Mouse (Mus musculus) forebrain, embryonic 10.5 days (tissue): Measurements from ENCODE around the gene Vcp. TPM values are rescaled to one million over a fixed set of nuclear protein-coding genes. Genes with fewer than 3 reads are reported as not detected.
"Not testable (repeated sequence)": the region's sequence is repeated elsewhere in the genome, so short reads cannot be mapped to it uniquely, and the experiment has no call there.

ENCODE experiments used
- DNase-seq: peaks from one replicate; pipeline ENCODE4 v3.0.0-alpha.2; 2017; ENCODE audit warnings: low spot score; ENCODE audit errors: extremely low spot score
- H3K27ac ChIP-seq: fragments of 300-500 bp; sonication (generic); 2 replicates; pipeline ENCODE4 v1.5.1; 2016; ENCODE audit warnings: mild to moderate bottlenecking
- H3K27me3 ChIP-seq: fragments of 300-500 bp; sonication (generic); 2 replicates; pipeline ENCODE4 v1.6.1; 2016; ENCODE audit warnings: mild to moderate bottlenecking; ENCODE audit not compliant: poor library complexity, severe bottlenecking
- H3K36me3 ChIP-seq: fragments of 300-500 bp; sonication (generic); replicated peaks from 2 replicates; pipeline ENCODE4 v1.6.1; 2016; ENCODE audit warnings: mild to moderate bottlenecking, moderate library complexity
- H3K4me1 ChIP-seq: fragments of 300-500 bp; sonication (generic); 2 replicates; pipeline ENCODE4 v1.6.1; 2016
- H3K4me3 ChIP-seq: fragments of 300-500 bp; sonication (generic); 2 replicates; pipeline ENCODE4 v1.5.1; 2016; ENCODE audit warnings: mild to moderate bottlenecking, moderate library complexity
- H3K9me3 ChIP-seq: fragments of 300-500 bp; sonication (generic); 2 replicates; pipeline ENCODE4 v1.6.1; 2016; ENCODE audit warnings: mild to moderate bottlenecking, moderate library complexity
- WGBS: fragments of 180-500 bp; shearing (Covaris S2); methylation state at CpG from one replicate; pipeline ENCODE4 v1.1.7; 2016; 5-methylcytosine and 5-hydroxymethylcytosine counted together
- polyA plus RNA-seq: library from polyadenylated mRNA; unstranded; fragments of >200 nt; fragmentation: Nextera tagmentation; extraction: Ambion mirVana; gene quantifications from 2 replicates; pipeline ENCODE4 v1.2.1, GENCODE M21; 2016

Gene Vcp
- 655 and 667 TPM in 2 replicates for polyA plus RNA-seq

DNA sequence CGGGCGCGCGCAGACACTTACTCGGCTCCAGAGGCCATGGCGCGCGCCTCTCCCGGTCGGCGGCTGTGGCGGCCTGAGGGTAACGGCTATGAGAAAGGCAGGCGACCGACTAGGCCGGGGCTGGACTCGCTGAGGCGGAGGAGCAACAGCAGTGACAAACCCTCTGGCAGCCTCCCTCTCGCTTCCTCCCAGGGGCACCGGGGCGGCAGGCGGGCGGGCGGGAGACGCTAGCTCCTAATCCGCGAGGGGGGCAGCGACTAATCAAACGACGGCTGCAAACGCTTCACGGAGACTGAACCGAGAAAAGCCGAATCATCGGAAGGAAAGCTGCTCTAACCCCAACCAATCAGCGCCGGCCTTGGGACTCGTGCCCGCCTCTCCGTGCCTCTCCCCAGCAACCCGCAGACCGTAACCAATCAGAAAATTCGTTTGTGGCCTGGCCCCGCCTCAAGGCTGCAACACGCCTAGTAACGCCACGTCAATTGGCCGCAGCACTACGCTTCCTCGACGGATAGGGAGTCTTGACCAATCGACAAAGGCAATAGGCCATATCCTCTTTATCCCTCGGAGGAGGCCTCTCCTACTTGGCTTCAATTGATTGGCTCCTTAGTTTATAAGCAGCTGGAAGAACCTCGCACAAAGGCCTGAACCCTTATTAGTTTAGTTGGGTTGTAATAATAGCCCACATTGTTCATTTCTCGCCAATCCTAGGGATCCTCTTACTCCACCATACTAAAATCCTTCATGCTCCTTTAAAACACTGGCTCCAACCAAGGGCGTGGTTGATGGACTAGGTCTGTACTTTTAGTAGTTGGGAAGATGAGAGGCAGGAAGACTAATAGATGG lies at the start of gene Vcp:
TSS of gene Vcp (minus strand) at position 367 of the 846 bp plus-strand sequence.
- Histone ChIP-seq H3K4me1 (peaks cover 30% of the 10 kb centered on the region), H3K4me3 (peak within 1 kb of the TSS; percentile 95), H3K27ac (peak within 1 kb of the TSS; percentile 99), H3K36me3 (peaks cover 46% of the 10 kb centered on the region)
- DNase-seq, result peak; percentile 99
- WGBS, result under 1% methylated on average over 56 of the region's 56 CpGs
- not testable (repeated sequence) for H3K27me3 ChIP-seq, H3K9me3 ChIP-seq

DNA sequence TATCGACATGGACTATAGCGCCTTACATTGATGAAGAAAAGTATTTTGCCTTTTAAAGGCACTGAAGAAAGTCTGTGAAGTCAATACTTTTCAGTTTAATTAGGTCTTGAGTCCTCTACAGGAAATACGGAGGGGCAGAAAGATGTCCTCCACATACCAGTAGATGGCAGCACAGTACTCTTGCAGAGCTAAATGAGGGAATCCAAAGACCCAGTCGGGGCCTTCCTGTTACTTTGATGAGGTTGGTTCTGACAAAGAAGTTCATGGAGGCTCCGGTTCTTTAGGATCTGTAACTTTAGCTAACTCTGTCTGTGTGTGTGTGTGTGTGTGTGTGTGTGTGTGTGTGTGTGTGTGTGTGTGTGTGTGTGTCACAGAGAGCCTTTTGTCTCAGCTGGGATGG lies 46.9 kb upstream of the Vcp start:
- no peaks in the 10 kb centered on the region for H3K36me3 ChIP-seq
- peaks cover 54% of the 10 kb centered on the region for H3K4me1 ChIP-seq
- H3K27ac ChIP-seq, result peak overlapping the region; percentile 72
- peak; percentile 55 for DNase-seq
- H3K27me3 ChIP-seq, result no peaks in the 10 kb centered on the region
- WGBS, result 13% methylated on average over 5 of the region's 5 CpGs
- H3K9me3 ChIP-seq, result no peaks in the 10 kb centered on the region
- peak overlapping the region; percentile 25; the same call in 1 of the 2 replicates for H3K4me3 ChIP-seq

DNA sequence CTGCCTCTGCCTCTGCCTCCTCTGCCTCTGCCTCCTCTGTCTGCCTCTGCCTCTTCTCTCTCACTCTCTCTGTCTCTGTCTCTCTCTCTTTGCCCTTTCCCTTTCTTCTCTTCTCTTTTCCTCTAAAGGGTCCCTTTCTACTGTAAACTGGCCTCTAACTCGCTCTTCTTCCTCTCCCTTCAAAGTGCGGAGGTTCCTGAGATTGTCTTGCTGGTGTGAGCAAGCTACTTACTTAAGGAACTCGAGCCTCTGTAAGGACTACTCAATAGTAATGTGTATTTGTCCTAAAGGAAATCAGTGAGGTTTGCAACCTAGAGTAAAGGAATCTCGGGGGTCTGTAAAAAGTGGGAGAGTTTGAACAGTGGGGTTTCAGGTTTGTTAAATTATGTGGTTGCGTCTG lies 46.3 kb upstream of the Vcp start:
- Histone ChIP-seq H3K36me3 (no peaks in the 10 kb centered on the region), H3K27me3 (no peaks in the 10 kb centered on the region), H3K27ac (no peak overlapping the region), H3K9me3 (no peaks in the 10 kb centered on the region), H3K4me1 (peaks cover 53% of the 10 kb centered on the region), H3K4me3 (peak overlapping the region; percentile 64)
- WGBS, result 61% methylated on average over 5 of the region's 5 CpGs
- no peak for DNase-seq

DNA sequence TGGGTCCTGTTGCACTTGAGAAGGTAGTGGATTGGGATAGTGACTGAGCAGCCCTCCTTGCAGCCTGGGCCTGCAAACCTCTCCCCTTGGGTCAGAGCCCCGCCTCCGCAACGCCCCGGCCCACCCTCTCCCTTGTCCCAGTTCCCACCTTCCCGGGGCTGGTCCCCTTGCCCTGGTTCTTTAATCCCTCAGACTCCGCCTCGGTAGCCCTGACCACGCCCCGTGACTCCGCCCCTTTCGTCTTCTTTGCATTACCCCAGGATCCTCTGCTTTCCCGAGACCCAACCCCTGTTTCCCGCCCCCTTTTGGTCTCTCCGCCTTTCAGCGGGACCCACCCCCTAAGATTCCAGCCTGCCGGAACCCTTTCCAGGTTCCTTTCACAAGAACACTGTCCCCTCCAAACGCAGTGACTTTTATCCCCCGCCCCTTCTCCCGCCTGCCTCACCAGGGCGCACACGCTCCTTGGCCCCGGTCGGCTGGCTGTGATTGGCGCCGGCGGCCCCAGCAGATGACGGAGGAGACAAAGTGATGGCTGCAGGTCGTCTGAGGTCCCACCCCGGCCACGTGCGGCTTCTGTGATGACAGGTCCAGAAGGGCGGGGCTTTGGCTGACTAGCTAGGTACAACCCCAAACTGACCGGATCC lies 45.5 kb upstream of the Vcp start, which contains the start of gene Fam214b:
TSS of gene Fam214b (minus strand) at position 562 of the 644 bp plus-strand sequence.
- WGBS, result under 1% methylated on average over 33 of the region's 33 CpGs
- no peaks in the 10 kb centered on the region for H3K9me3 ChIP-seq
- H3K4me1 ChIP-seq, result peaks cover 60% of the 10 kb centered on the region
- H3K36me3 ChIP-seq, result no peaks in the 10 kb centered on the region
- H3K27ac ChIP-seq, result peak within 1 kb of the TSS; percentile 93
- peak within 1 kb of the TSS; percentile 64 for H3K4me3 ChIP-seq
- peak; percentile 100 for DNase-seq
- H3K27me3 ChIP-seq, result no peaks in the 10 kb centered on the region

DNA sequence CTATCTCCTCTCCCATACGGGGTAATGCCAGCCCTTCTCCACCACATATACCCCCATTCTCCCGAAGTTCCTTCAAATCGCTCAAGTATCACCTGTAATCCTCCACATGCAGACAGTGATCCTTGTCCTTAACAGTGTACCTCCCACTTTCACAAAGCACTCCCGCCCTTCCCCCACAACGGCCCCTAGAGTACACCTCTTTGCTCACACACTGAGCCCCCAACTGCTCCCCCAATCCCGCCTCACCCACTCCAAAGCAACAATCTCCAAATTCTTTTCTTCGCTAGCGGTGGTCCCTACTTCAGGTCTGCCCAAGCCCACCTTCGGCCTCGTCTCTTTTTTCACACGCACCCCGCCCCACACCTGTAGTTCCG lies 45.0 kb upstream of the Vcp start:
- peak overlapping the region; percentile 93 for H3K27ac ChIP-seq
- peaks cover 65% of the 10 kb centered on the region for H3K4me1 ChIP-seq
- H3K9me3 ChIP-seq, result no peaks in the 10 kb centered on the region
- no peak for DNase-seq
- 6% methylated on average over 13 of the region's 13 CpGs for WGBS
- H3K27me3 ChIP-seq, result no peaks in the 10 kb centered on the region
- peak overlapping the region; percentile 64 for H3K4me3 ChIP-seq
- no peaks in the 10 kb centered on the region for H3K36me3 ChIP-seq

DNA sequence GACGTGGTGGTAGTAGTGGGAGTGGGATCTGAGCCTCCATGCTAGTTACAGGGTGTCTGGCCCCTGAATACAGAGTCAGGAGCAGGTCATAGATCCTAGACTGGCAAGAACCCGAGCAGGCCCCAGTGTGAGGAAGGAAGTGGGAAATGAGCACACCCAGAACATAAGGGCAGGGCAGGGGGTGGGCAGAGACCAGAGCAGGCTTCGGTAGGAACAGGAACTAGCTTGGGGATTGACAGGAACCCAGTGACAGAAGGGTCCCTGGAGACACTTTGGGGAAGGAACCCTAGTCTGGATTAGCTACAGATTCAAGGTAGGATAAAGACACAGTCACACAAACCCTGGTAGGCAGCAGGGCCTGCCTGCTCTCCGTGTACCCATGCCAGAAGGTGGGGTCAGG lies 44.4 kb upstream of the Vcp start:
- no peaks in the 10 kb centered on the region for H3K9me3 ChIP-seq
- 21% methylated on average over 4 of the region's 4 CpGs for WGBS
- peak overlapping the region; percentile 64 for H3K4me3 ChIP-seq
- peak; percentile 36 for DNase-seq
- no peaks in the 10 kb centered on the region for H3K27me3 ChIP-seq
- H3K36me3 ChIP-seq, result no peaks in the 10 kb centered on the region
- H3K4me1 ChIP-seq, result peaks cover 71% of the 10 kb centered on the region
- H3K27ac ChIP-seq, result peak overlapping the region; percentile 93

DNA sequence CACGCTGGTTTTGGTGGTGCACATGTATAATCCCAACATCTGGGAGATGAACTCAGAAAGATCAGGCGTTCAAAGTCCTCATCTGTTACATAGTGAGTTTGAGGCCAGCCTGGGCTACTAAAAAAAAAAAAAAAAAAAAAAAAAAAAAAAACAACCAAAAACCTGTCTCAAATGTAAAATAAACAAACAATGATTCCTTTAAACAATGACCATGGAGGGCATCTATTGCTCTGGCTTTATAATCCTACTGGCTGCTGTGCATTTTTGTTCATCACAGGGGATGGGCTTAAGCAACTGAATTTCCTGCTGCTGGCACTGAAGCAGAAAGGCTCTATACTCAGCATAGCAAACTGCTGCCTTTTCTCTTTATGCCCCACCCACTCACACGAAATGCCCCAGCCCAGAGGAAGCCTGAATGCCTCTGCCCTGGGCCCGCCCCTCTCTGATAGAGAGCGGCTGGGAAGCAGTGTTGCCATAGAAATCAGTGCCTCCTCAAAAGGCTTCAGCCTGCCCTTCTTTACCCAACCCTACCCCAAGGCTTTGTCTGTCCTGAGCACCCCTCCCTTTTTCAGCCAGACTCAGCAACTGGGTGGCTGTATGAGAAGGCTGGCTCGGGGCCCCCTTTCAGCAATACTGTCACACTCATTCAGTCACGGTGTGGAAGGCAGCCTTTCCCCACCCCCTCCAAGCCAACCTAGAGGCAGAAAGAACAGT lies 43.5 kb upstream of the Vcp start:
- DNase-seq, result peak; percentile 88
- 12% methylated on average over 7 of the region's 7 CpGs for WGBS
- no peaks in the 10 kb centered on the region for H3K36me3 ChIP-seq

DNA sequence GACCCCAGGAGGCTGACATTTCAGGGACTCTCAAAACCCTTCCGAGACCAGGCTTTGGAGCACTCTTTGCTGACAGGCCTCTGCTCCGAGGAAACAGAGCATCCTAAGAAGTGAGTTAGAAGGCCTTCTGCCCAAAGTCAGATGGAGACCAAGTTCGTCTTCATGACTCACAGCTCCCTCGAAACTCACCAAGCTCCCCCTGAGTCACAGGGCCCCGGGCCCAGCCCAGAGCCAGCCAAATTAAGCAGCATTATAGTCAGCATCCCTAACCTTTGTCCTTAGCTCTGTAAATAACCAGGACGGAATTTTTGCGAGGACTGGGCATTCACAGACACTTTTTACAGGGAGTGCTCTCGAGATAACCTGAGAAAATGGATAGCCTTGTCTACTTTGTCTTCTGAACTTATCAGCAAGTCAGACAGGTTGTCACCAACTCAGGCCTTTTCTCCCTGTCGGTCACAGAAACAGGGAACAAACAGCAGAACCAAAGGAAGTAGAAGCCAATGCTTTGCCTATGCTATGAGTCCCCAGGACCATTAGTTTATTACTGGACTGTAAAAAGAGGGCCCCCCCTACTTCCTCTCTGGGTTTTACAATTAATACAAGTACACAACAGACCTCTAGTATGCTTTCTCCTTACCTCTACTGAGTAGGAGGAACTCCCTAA lies 40.7 kb upstream of the Vcp start:
- no peak for DNase-seq
- H3K9me3 ChIP-seq, result no peaks in the 10 kb centered on the region
- H3K4me1 ChIP-seq, result peaks cover 74% of the 10 kb centered on the region
- peaks cover 11% of the 10 kb centered on the region for H3K36me3 ChIP-seq
- H3K27ac ChIP-seq, result peak overlapping the region; percentile 87
- H3K4me3 ChIP-seq, result peak overlapping the region; percentile 78; the same call in 1 of the 2 replicates
- WGBS, result 76% methylated on average over 9 of the region's 9 CpGs
- H3K27me3 ChIP-seq, result 0 out of 2 replicates have a peak, but pooled peaks cover 4% of the 10 kb centered on the region

More for the DNA sequence above, 43.5 kb upstream of the Vcp start:
- H3K4me3 ChIP-seq, result peak overlapping the region; percentile 64
- 0 out of 2 replicates have a peak, but pooled peaks cover 4% of the 10 kb centered on the region for H3K27me3 ChIP-seq
- no peaks in the 10 kb centered on the region for H3K9me3 ChIP-seq
- peak overlapping the region; percentile 93 for H3K27ac ChIP-seq
- H3K4me1 ChIP-seq, result peaks cover 80% of the 10 kb centered on the region

DNA sequence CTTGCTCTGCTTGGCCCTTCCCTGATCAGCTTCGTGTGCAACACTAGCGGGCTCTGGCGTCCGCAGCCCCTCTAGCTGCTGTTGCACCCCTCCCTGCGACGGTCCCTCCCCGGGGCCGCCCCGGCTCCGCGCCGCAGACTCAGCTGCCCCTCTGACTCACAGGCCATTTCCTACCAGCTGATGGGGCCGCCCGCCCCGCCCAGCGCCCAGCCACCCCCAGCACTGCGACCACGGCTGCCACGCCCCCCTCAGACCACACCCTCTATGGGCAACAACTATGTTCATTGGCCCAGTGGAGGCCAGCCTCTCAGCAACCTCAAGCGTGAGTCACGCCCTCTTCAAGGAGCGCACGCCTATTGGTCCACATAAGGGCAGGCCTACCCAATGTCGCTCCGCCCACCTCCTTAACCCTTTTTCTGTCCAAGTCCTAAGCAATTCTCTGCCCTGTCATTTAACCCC lies 39.8 kb upstream of the Vcp start:
- Histone ChIP-seq H3K4me1 (peaks cover 66% of the 10 kb centered on the region), H3K4me3 (peak overlapping the region; percentile 78), H3K9me3 (no peaks in the 10 kb centered on the region), H3K27me3 (0 out of 2 replicates have a peak, but pooled peaks cover 4% of the 10 kb centered on the region), H3K36me3 (peaks cover 20% of the 10 kb centered on the region), H3K27ac (peak overlapping the region; percentile 87)
- WGBS, result 0% methylated on average over 25 of the region's 25 CpGs
- DNase-seq, result peak; percentile 95

DNA sequence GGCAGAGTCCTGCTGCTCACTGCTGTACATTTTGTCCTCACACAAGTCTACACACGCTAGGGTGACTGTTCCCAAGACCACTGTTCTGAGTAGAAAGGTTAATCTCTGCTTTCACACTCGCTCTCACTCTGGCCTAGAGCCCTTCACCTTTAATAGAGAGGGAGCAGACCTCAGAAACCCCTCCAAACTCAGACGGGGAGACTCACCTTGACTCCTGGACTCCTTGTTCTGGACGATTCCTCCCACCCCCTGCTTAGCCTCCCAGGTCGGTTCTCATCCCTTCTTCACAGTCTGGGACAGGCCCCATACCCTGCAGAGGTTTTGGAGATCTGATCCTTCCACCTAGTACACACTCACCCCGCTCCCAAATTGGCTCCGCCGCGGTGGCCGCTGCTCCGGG lies 39.3 kb upstream of the Vcp start:
- no peaks in the 10 kb centered on the region for H3K9me3 ChIP-seq
- DNase-seq, result no peak
- peaks cover 61% of the 10 kb centered on the region for H3K4me1 ChIP-seq
- WGBS, result 2% methylated on average over 11 of the region's 11 CpGs
- H3K4me3 ChIP-seq, result peak overlapping the region; percentile 78
- peaks cover 25% of the 10 kb centered on the region for H3K36me3 ChIP-seq
- peak overlapping the region; percentile 87 for H3K27ac ChIP-seq
- H3K27me3 ChIP-seq, result 0 out of 2 replicates have a peak, but pooled peaks cover 4% of the 10 kb centered on the region

DNA sequence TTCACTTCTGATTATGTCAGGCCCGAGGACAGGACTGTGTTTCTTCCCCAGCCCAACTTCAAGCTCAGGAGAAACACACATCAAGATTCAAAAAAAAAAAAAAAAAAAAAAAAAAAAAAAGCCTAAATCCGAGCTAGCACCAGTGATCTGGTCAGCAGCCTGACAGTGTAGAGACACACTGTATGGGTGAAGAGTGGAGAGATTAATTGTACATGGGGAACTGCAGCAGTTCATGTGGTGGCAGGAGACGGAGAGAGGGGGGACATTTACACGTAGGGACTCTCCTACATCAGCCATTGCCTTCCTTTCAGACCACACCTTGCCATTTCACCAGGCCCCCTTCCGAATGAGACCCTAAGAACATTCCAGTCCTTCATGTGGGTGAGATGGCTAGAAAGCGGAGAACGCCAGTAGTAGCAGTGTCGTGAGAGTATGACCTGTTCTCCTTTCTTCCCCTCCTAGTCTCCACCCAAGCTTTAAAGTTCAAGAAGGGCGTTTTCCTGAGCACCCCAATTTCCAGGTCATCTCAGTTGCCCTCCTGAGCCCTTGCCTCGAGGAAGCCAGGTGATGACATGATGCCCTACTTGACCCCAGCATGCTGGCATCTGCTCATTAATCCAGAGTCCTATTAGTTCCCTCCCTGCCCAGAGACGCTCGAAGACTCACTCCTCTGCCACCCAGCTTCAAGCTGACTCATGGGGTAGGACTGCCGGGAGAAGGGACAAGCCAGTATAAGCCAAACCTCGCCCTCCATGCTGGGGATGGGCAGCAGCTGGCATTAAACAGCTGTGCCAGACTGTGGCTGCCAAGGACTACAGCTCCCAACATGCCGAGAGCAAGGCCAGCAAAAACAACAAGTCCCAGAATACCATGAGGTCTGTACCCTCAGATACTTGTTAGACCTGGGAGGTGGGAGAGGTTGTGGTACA lies 38.5 kb upstream of the Vcp start:
- Histone ChIP-seq H3K27ac (peak overlapping the region; percentile 87), H3K4me3 (peak overlapping the region; percentile 78), H3K9me3 (no peaks in the 10 kb centered on the region), H3K27me3 (0 out of 2 replicates have a peak, but pooled peaks cover 4% of the 10 kb centered on the region), H3K4me1 (peaks cover 53% of the 10 kb centered on the region), H3K36me3 (peaks cover 33% of the 10 kb centered on the region)
- 64% methylated on average over 15 of the region's 15 CpGs for WGBS
- no peak for DNase-seq
